Mouse (Mus musculus) midbrain, embryonic 10.5 days (tissue): Measurements from ENCODE around the gene Taar8b. TPM values are rescaled to one million over a fixed set of nuclear protein-coding genes. Genes with fewer than 3 reads are reported as not detected.
"Not testable (repeated sequence)": the region's sequence is repeated elsewhere in the genome, so short reads cannot be mapped to it uniquely, and the experiment has no call there.

ENCODE experiments used
- DNase-seq: peaks from one replicate; pipeline ENCODE4 v3.0.0-alpha.2; 2017; ENCODE audit warnings: low spot score
- H3K27ac ChIP-seq: fragments of 300-500 bp; sonication (generic); replicated peaks from 2 replicates; pipeline ENCODE4 v1.5.1; 2016; ENCODE audit warnings: mild to moderate bottlenecking
- H3K27me3 ChIP-seq: fragments of 300-500 bp; sonication (generic); 2 replicates; pipeline ENCODE4 v1.6.1; 2016; ENCODE audit warnings: low read depth, mild to moderate bottlenecking; ENCODE audit not compliant: poor library complexity, severe bottlenecking
- H3K36me3 ChIP-seq: fragments of 300-500 bp; sonication (generic); 2 replicates; pipeline ENCODE4 v1.6.1; 2016; ENCODE audit warnings: mild to moderate bottlenecking, moderate library complexity
- H3K4me1 ChIP-seq: fragments of 300-500 bp; sonication (generic); 2 replicates; pipeline ENCODE4 v1.6.1; 2016
- H3K4me3 ChIP-seq: fragments of 300-500 bp; sonication (generic); 2 replicates; pipeline ENCODE4 v1.5.1; 2016; ENCODE audit warnings: mild to moderate bottlenecking, moderate library complexity
- H3K9me3 ChIP-seq: fragments of 300-500 bp; sonication (generic); replicated peaks from 2 replicates; pipeline ENCODE4 v1.6.1; 2016; ENCODE audit warnings: mild to moderate bottlenecking
- WGBS: fragments of 180-500 bp; shearing (Covaris S2); methylation state at CpG from one replicate; pipeline ENCODE4 v1.1.7; 2016; 5-methylcytosine and 5-hydroxymethylcytosine counted together
- polyA plus RNA-seq: library from polyadenylated mRNA; unstranded; fragments of >200 nt; fragmentation: Nextera tagmentation; extraction: Ambion mirVana; gene quantifications from 2 replicates; pipeline ENCODE4 v1.2.1, GENCODE M21; 2016

The Taar8b gene
- polyA plus RNA-seq: not detected in 2 replicates

GRCm38 (mm10) chr10:24092194-24092593, at the start of gene Taar8b:
Taar8b (minus strand) TSS chr10:24092294.
- no peaks in the 10 kb centered on the region for H3K4me1 ChIP-seq
- H3K4me3 ChIP-seq: no peak within 1 kb of the TSS
- no peak within 1 kb of the TSS for H3K27ac ChIP-seq
- DNase-seq: no peak
- H3K27me3 ChIP-seq: no peaks in the 10 kb centered on the region
- no peaks in the 10 kb centered on the region for H3K9me3 ChIP-seq
- WGBS: 78% methylated on average over 2 of the region's 2 CpGs
- no peaks in the 10 kb centered on the region for H3K36me3 ChIP-seq

- no peaks in the 10 kb centered on the region for H3K36me3 ChIP-seq
- no peaks in the 10 kb centered on the region for H3K27me3 ChIP-seq
- H3K27ac ChIP-seq: no peak overlapping the region
- no peak overlapping the region for H3K4me3 ChIP-seq
- no peaks in the 10 kb centered on the region for H3K4me1 ChIP-seq
- WGBS: 82% methylated on average over 2 of the region's 2 CpGs
- DNase-seq: no peak
- no peaks in the 10 kb centered on the region for H3K9me3 ChIP-seq
Observed at GRCm38 (mm10) chr10:24138623-24139261, 46.6 kb upstream of the Taar8b start.

GRCm38 (mm10) chr10:24134071-24134645, 42.1 kb upstream of the Taar8b start:
- H3K4me3 ChIP-seq: no peak overlapping the region
- H3K4me1 ChIP-seq: peaks cover 11% of the 10 kb centered on the region
- H3K27me3 ChIP-seq: no peaks in the 10 kb centered on the region
- WGBS: 62% methylated on average over 7 of the region's 7 CpGs
- H3K9me3 ChIP-seq: no peaks in the 10 kb centered on the region
- no peaks in the 10 kb centered on the region for H3K36me3 ChIP-seq
- no peak for DNase-seq
- H3K27ac ChIP-seq: no peak overlapping the region

- H3K27ac ChIP-seq: no peak overlapping the region
- no peaks in the 10 kb centered on the region for H3K9me3 ChIP-seq
- no peak for DNase-seq
- WGBS: 51% methylated on average over 2 of the region's 2 CpGs
- no peaks in the 10 kb centered on the region for H3K27me3 ChIP-seq
- H3K36me3 ChIP-seq: no peaks in the 10 kb centered on the region
- H3K4me1 ChIP-seq: peaks cover 11% of the 10 kb centered on the region
- H3K4me3 ChIP-seq: no peak overlapping the region
Observed at GRCm38 (mm10) chr10:24133132-24133531, 41.0 kb upstream of the Taar8b start.

GRCm38 (mm10) chr10:24132273-24132672, 40.2 kb upstream of the Taar8b start:
- Histone ChIP-seq H3K9me3 (no peaks in the 10 kb centered on the region), H3K27me3 (no peaks in the 10 kb centered on the region), H3K4me1 (peaks cover 11% of the 10 kb centered on the region), H3K4me3 (no peak overlapping the region), H3K27ac (no peak overlapping the region), H3K36me3 (no peaks in the 10 kb centered on the region)
- WGBS: 18% methylated on average over 5 of the region's 5 CpGs
- DNase-seq: no peak

- WGBS: 30% methylated on average over 9 of the region's 9 CpGs
- no peaks in the 10 kb centered on the region for H3K9me3 ChIP-seq
- H3K27ac ChIP-seq: no peak overlapping the region
- no peak for DNase-seq
- peak overlapping the region; percentile 28; the same call in 1 of the 2 replicates for H3K4me3 ChIP-seq
- H3K4me1 ChIP-seq: peaks cover 11% of the 10 kb centered on the region
- H3K36me3 ChIP-seq: no peaks in the 10 kb centered on the region
- no peaks in the 10 kb centered on the region for H3K27me3 ChIP-seq
Observed at GRCm38 (mm10) chr10:24131451-24132262, 39.6 kb upstream of the Taar8b start.

- Histone ChIP-seq H3K36me3 (no peaks in the 10 kb centered on the region), H3K27me3 (0 out of 2 replicates have a peak, but pooled peaks cover 3% of the 10 kb centered on the region), H3K4me1 (peaks cover 10% of the 10 kb centered on the region), H3K27ac (no peak overlapping the region), H3K9me3 (peaks cover 6% of the 10 kb centered on the region; the same call in 1 of the 2 replicates), H3K4me3 (no peak overlapping the region)
- WGBS: 57% methylated on average over 6 of the region's 6 CpGs
- peak; percentile 41 for DNase-seq
Observed at GRCm38 (mm10) chr10:24111116-24111778, 19.2 kb upstream of the Taar8b start.

GRCm38 (mm10) chr10:24109434-24109833, 17.3 kb upstream of the Taar8b start, which contains the start of gene Taar9:
Taar9 (minus strand) TSS chr10:24109534.
- WGBS: 84% methylated on average over 8 of the region's 8 CpGs
- not testable (repeated sequence) for H3K9me3 ChIP-seq, H3K36me3 ChIP-seq, H3K27ac ChIP-seq, H3K27me3 ChIP-seq, H3K4me3 ChIP-seq, DNase-seq
- H3K4me1 ChIP-seq: peaks cover 10% of the 10 kb centered on the region

DNA sequence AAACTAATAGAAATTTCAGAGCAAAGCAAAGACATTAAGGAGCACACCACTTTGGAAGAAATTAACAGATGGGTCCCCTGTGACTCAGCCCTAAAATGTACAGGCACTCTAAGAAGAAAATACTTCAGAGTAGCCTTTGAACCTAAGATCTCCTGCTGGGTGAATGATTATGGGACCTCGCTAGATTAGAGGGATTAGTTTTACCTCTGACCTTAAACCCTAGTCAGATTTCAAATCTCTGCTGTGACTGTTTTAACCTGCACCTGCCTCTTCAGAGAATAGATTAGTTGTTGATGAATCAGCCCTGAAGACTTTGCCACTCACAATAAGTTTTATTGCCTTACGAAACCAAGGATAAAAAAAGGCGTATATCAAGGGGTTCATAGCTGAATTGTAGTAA, 16.1 kb upstream of the Taar8b start:
- H3K27me3 ChIP-seq: 0 out of 2 replicates have a peak, but pooled peaks cover 3% of the 10 kb centered on the region
- 50% methylated on average over 3 of the region's 3 CpGs for WGBS
- no peak overlapping the region for H3K4me3 ChIP-seq
- no peak overlapping the region for H3K27ac ChIP-seq
- no peaks in the 10 kb centered on the region for H3K36me3 ChIP-seq
- DNase-seq: no peak
- H3K9me3 ChIP-seq: no peaks in the 10 kb centered on the region
- H3K4me1 ChIP-seq: peaks cover 10% of the 10 kb centered on the region

DNA sequence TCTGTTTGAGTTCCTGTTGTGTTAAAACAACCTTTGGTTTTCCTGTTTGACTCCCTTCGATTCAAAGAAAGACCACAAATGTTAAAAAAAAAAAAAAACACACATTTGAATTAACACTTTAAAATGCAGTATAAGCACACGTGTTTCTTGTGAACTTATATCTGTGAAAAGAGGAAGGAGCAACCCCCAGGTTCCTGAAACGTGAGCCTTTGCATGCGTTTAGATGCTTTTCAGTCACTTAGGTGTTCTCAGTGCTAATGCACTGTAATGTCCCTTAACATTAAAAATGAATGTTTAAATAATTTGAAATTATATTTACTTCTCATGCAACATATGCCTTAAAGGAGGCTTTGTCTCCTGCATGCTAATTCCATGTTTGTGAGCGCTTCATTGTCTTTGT, 15.7 kb upstream of the Taar8b start:
- 65% methylated on average over 5 of the region's 5 CpGs for WGBS
- Histone ChIP-seq H3K36me3 (no peaks in the 10 kb centered on the region), H3K4me1 (peaks cover 10% of the 10 kb centered on the region), H3K27me3 (0 out of 2 replicates have a peak, but pooled peaks cover 3% of the 10 kb centered on the region), H3K27ac (no peak overlapping the region), H3K4me3 (no peak overlapping the region), H3K9me3 (no peaks in the 10 kb centered on the region)
- no peak for DNase-seq

DNA sequence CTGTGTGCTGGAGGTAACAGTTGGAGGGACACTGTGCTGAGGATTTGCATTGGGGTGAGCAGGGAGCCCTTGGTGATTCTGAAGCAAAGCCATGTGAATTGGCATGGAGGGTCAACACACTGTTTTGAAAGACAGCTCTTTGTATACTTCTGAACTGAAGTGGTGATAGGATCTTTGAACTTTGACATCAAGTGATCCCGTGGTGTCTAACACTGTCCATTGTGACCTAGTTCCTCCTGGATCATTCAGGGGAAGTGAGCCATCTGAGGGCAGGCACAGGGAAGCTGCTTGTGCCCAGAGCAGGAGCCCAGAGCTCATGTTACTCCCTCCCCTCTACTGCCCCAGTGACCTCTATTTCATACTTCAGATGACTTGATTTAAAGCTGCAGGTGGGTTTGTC, 11.2 kb upstream of the Taar8b start:
- not testable (repeated sequence) for H3K4me1 ChIP-seq, H3K27me3 ChIP-seq, H3K36me3 ChIP-seq, DNase-seq, H3K4me3 ChIP-seq, H3K9me3 ChIP-seq, H3K27ac ChIP-seq
- WGBS: 36% methylated on average over 1 of the region's 1 CpGs

DNA sequence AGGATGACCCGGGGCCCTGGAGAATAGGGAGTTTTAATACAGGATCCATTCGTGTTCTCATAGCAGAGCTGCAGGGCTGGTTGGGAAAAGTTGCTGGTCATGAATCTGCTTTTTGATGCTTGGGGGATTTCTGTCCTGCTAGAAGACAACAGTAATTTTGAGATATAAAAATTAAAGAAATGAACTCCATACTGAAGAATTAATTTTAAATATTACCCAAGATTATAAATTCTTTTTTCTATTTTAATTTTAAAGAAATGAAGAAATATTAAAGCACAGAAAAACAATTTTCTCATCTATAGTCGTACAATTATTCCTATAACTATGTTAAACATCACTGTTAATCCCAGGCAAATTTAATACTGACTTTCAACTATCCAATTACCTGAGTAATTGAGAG, 9.7 kb upstream of the Taar8b start, which contains the start of gene Taar8c:
Taar8c (minus strand) TSS at position 101 of the 400 bp plus-strand sequence.
- not testable (repeated sequence) for DNase-seq

More for the DNA sequence above, 9.7 kb upstream of the Taar8b start, which contains the start of gene Taar8c:
- not testable (repeated sequence) for H3K9me3 ChIP-seq, H3K27ac ChIP-seq, H3K36me3 ChIP-seq, H3K4me3 ChIP-seq, H3K27me3 ChIP-seq, H3K4me1 ChIP-seq
- WGBS: 85% methylated on average over 1 of the region's 3 CpGs
